Mouse (Mus musculus): ENCODE results near the gene Capn8. TPM values are rescaled to one million over a fixed set of nuclear protein-coding genes. Genes with fewer than 3 reads are reported as not detected.

Gene Capn8
- polyA plus RNA-seq (2012; rRNA removed): 0.03 TPM in 1 of 2 replicates, not detected in the other

- H3K27me3 ChIP-seq (replicated peaks; ENCODE audit: control insufficient read depth, insufficient read depth, low read length): no peaks in the 10 kb centered on the region
- no peaks in the 10 kb centered on the region for H3K36me3 ChIP-seq (ENCODE audit: control insufficient read depth, insufficient read depth, low read length)
- no peaks in the 10 kb centered on the region for H3K4me1 ChIP-seq (ENCODE audit: control insufficient read depth, insufficient read depth, low read length)
- peak; percentile 19 for DNase-seq
- 78% methylated on average over 5 of the region's 5 CpGs for WGBS
- H3K4me3 ChIP-seq (ENCODE audit: insufficient read depth, low read depth, low read length): no peak within 1 kb of the TSS
- no peak within 1 kb of the TSS for H3K27ac ChIP-seq (ENCODE audit: insufficient read depth, low read depth, low read length)
- TF ChIP-seq POLR2A (IDR thresholded peaks at IDR 0.05; ENCODE audit: low read depth, low read length): no peak
- peak; percentile 46 for TF ChIP-seq CTCF (conservative IDR thresholded peaks at IDR 0.05; ENCODE audit: insufficient read depth, insufficient read length, low read depth, low read length)
Measured at GRCm38 (mm10) chr1:182564408-182565120, at the start of gene Capn8. Gene Capn8, plus strand, starts transcription at chr1:182565007.

GRCm38 (mm10) chr1:182516758-182517676 lies 47.8 kb upstream of the Capn8 start, which contains the start of gene Capn2:
Gene Capn2, minus strand, starts transcription at chr1:182517608.
- TF ChIP-seq CTCF (conservative IDR thresholded peaks at IDR 0.05; ENCODE audit: insufficient read depth, insufficient read length, low read depth, low read length): peak; percentile 62
- TF ChIP-seq POLR2A (IDR thresholded peaks at IDR 0.05; ENCODE audit: low read depth, low read length): no peak
- DNase-seq: peak; percentile 91
- no peaks in the 10 kb centered on the region for H3K27me3 ChIP-seq (replicated peaks; ENCODE audit: control insufficient read depth, insufficient read depth, low read length)
- H3K27ac ChIP-seq (ENCODE audit: insufficient read depth, low read depth, low read length): peak within 1 kb of the TSS; percentile 85
- no peaks in the 10 kb centered on the region for H3K36me3 ChIP-seq (ENCODE audit: control insufficient read depth, insufficient read depth, low read length)
- H3K4me3 ChIP-seq (ENCODE audit: insufficient read depth, low read depth, low read length): peak within 1 kb of the TSS; percentile 91
- peaks cover 6% of the 10 kb centered on the region for H3K4me1 ChIP-seq (ENCODE audit: control insufficient read depth, insufficient read depth, low read length)
- WGBS: under 1% methylated on average over 82 of the region's 84 CpGs

GRCm38 (mm10) chr1:182517677-182518011 lies 47.2 kb upstream of the Capn8 start:
- TF ChIP-seq POLR2A (IDR thresholded peaks at IDR 0.05; ENCODE audit: low read depth, low read length): no peak
- TF ChIP-seq CTCF (conservative IDR thresholded peaks at IDR 0.05; ENCODE audit: insufficient read depth, insufficient read length, low read depth, low read length): no peak
- Histone ChIP-seq H3K4me1 (ENCODE audit: control insufficient read depth, insufficient read depth, low read length) (peaks cover 6% of the 10 kb centered on the region), H3K27ac (ENCODE audit: insufficient read depth, low read depth, low read length) (peak overlapping the region; percentile 56; the same call in 1 of the 2 replicates)

GRCm38 (mm10) chr1:182518143-182518680 lies 46.6 kb upstream of the Capn8 start:
- 80% methylated on average over 10 of the region's 10 CpGs for WGBS
- H3K27ac ChIP-seq (ENCODE audit: insufficient read depth, low read depth, low read length): no peak overlapping the region
- no peak for DNase-seq
- peaks cover 4% of the 10 kb centered on the region for H3K4me1 ChIP-seq (ENCODE audit: control insufficient read depth, insufficient read depth, low read length)
- H3K27me3 ChIP-seq (replicated peaks; ENCODE audit: control insufficient read depth, insufficient read depth, low read length): no peaks in the 10 kb centered on the region
- no peak for TF ChIP-seq POLR2A (IDR thresholded peaks at IDR 0.05; ENCODE audit: low read depth, low read length)
- TF ChIP-seq CTCF (conservative IDR thresholded peaks at IDR 0.05; ENCODE audit: insufficient read depth, insufficient read length, low read depth, low read length): no peak
- no peaks in the 10 kb centered on the region for H3K36me3 ChIP-seq (ENCODE audit: control insufficient read depth, insufficient read depth, low read length)
- no peak overlapping the region for H3K4me3 ChIP-seq (ENCODE audit: insufficient read depth, low read depth, low read length)

More at GRCm38 (mm10) chr1:182517677-182518011, 47.2 kb upstream of the Capn8 start:
- Histone ChIP-seq H3K27me3 (replicated peaks; ENCODE audit: control insufficient read depth, insufficient read depth, low read length) (no peaks in the 10 kb centered on the region), H3K4me3 (ENCODE audit: insufficient read depth, low read depth, low read length) (peak overlapping the region; percentile 91), H3K36me3 (ENCODE audit: control insufficient read depth, insufficient read depth, low read length) (no peaks in the 10 kb centered on the region)
- DNase-seq: no peak
- 3% methylated on average over 10 of the region's 10 CpGs for WGBS

- DNase-seq: no peak
- peaks cover 3% of the 10 kb centered on the region for H3K4me1 ChIP-seq (ENCODE audit: control insufficient read depth, insufficient read depth, low read length)
- H3K27ac ChIP-seq (ENCODE audit: insufficient read depth, low read depth, low read length): no peak overlapping the region
- WGBS: 88% methylated on average over 6 of the region's 6 CpGs
- H3K4me3 ChIP-seq (ENCODE audit: insufficient read depth, low read depth, low read length): no peak overlapping the region
- no peak for TF ChIP-seq CTCF (conservative IDR thresholded peaks at IDR 0.05; ENCODE audit: insufficient read depth, insufficient read length, low read depth, low read length)
- no peak for TF ChIP-seq POLR2A (IDR thresholded peaks at IDR 0.05; ENCODE audit: low read depth, low read length)
- no peaks in the 10 kb centered on the region for H3K36me3 ChIP-seq (ENCODE audit: control insufficient read depth, insufficient read depth, low read length)
- H3K27me3 ChIP-seq (replicated peaks; ENCODE audit: control insufficient read depth, insufficient read depth, low read length): no peaks in the 10 kb centered on the region
Measured at GRCm38 (mm10) chr1:182518811-182519210, 46.0 kb upstream of the Capn8 start.

- Histone ChIP-seq H3K4me3 (ENCODE audit: insufficient read depth, low read depth, low read length) (no peak overlapping the region), H3K27ac (ENCODE audit: insufficient read depth, low read depth, low read length) (no peak overlapping the region; the same call in 1 of the 2 replicates), H3K27me3 (replicated peaks; ENCODE audit: control insufficient read depth, insufficient read depth, low read length) (no peaks in the 10 kb centered on the region), H3K36me3 (ENCODE audit: control insufficient read depth, insufficient read depth, low read length) (no peaks in the 10 kb centered on the region), H3K4me1 (ENCODE audit: control insufficient read depth, insufficient read depth, low read length) (peaks cover 3% of the 10 kb centered on the region)
- no peak for TF ChIP-seq POLR2A (IDR thresholded peaks at IDR 0.05; ENCODE audit: low read depth, low read length)
- no peak for TF ChIP-seq CTCF (conservative IDR thresholded peaks at IDR 0.05; ENCODE audit: insufficient read depth, insufficient read length, low read depth, low read length)
- DNase-seq: no peak
- 70% methylated on average over 5 of the region's 5 CpGs for WGBS
Measured at GRCm38 (mm10) chr1:182519341-182519740, 45.5 kb upstream of the Capn8 start.
